Mouse (Mus musculus): ENCODE measurements around the gene Gm11032.

DNA sequence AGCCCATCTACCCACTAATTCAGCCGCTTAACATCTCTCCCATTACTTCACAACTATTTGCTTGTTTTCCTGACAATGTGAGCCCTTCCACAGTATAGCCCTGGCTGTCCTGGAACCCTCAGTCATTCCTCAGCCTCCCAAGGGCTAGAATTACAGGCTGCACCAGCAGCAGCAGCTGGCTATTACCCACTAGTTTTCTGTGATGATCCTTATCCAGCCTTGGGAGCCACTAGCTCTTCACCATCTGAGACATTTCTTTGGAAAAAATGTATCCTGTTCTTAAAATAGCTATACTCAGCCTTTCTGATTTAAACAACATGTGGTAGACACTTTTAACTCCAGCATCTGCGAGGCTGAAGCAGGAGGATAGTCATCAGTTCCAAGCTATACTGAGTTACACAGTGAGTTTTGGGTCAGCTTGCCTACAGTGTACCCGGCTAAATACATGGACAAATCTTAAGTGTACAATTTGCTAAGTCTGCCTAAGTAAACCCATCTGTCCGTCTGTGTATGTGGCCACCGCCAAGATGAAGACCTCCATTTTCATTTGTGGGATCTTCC, 17.0 kb downstream of the Gm11032 start:
- no peak for TF ChIP-seq GATA1 (IDR thresholded peaks at IDR 0.05; ENCODE audit: borderline replicate concordance, low read length)
- no peak for TF ChIP-seq FLI1 (IDR thresholded peaks at IDR 0.05; ENCODE audit: low read length)
